Mouse (Mus musculus) CD4-positive, CD25-positive, alpha-beta regulatory T cell (primary cell): ENCODE measurements around the gene Gm19684. TPM values are rescaled to one million over a fixed set of nuclear protein-coding genes. Genes with fewer than 3 reads are reported as not detected.

Experiments used
- polyA plus RNA-seq: library from polyadenylated mRNA; unstranded; fragments of 100-300 nt; shearing (Covaris generic); gene quantifications from one replicate; pipeline ENCODE4 v1.2.1, GENCODE M21; 2017

Gm19684 gene
- 0.91 TPM for polyA plus RNA-seq

DNA sequence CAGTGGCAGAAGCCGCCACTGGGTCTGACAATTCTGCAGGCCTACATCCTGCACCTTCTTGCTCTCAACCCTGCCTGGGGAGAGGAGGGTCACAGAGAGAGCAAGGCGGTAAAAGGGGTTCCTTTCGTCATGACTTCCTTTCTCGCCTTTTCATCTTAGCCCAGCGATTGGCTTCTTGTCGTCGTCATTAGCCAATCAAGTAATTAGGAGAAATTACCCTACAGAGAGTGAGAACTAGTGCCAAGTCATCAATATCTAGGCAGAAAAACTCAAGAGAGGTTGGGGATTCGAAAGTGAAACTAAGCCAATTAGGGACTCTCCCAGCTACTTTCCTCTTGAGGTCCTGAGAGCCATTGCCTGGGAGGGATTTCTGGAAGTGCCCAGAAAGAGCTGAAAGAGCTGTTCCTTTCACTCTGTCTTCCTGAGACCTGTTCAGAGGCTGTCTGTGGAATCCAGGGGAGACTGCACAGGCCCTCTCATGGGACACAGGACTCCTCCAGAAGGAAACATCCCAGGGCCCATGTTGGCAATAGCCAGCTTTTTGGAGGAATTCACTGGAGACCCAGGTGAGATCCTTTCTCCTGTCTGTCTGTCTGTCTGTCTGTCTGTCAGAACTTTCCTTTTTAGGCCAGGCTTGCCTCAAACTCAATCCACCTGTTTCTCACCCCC is at the start of gene Gm19684:
Gm19684 (plus strand) TSS at position 327 of the 669 bp plus-strand sequence.

DNA sequence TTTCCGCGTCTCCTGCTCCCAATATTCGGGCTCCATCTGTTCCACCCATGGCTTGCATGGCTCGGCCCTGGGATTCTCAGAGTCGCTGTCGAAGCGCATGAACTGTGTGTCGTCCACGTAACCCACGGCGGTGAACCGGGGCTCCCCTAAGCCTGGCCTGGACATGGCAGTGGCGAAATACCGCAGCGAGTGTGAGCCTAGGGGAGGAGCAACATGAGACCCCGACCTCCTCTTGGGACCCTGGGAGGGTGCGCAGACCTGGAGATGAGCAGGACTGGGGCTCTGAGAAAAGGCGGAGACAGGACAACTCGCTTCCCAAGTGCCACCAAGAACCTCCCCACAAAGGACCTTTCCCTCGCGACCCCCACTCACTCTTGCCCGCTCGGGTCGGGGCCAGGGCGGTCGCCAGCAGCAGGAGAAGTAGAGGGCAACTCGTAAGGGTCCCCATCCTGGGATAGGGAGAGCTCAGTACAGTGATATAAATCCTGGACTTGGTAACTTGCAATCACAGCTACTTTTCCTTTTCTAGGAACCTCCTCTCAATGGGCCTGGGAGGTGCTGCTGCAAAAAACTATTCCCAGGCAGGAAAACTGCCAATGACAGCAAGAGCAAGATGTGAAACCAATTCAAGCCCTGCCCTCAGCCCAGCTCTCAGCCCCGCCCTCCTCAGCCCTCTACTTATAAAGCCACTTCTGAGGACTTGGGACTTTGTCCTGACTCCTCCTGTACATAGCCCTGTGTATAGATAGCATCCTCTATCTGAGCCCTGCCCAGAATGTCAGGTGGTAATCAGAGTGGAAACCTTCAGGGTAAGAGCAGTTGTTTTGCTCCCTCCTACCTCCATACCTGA is 7.7 kb downstream of the Gm19684 start, which contains the start of gene Gm7030:
Gm7030 (minus strand) TSS at position 458 of the 850 bp plus-strand sequence.

DNA sequence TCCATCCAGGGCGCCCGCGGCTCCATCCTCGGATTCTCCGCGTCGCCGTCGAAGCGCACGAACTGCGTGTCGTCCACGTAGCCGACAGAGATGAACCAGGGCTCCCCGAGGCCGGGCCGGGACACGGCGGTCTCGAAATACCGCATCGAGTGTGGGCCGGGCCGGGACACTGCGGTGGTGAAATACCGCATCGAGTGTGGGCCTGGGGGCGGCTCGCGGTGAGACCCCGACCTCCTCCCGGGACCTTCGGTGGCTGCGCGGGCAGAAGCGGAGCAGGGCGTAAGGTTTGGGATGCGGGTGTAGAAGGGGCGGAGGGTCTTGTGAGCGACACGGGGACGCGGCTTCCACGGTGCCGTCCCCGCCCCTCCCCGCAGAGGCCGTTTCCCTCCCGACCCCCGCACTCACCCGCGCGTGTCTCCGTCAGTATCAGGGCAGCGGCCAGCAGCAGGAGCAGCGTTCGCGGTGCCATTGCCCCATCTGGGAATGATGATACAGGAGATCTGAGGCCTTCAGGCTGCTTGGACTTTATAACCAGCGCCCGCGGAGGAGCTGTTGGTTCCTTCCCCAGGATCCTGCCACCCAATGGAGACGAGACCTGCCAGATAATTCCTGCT is 46.7 kb downstream of the Gm19684 start, which contains the start of gene Gm8909:
Gm8909 (minus strand) TSS at position 499 of the 614 bp plus-strand sequence.

Other genes starting within 250 kb of the Gm19684 start
- gene Dhx16, start 241.9 kb upstream of the Gm19684 start, polyA plus RNA-seq, result 62.8 TPM
- 41.8 TPM for gene 2310061I04Rik, start 224.2 kb upstream of the Gm19684 start, polyA plus RNA-seq
- 19.2 TPM for gene Atat1, start 211.6 kb upstream of the Gm19684 start, polyA plus RNA-seq
- gene Mrps18b, start 205.3 kb upstream of the Gm19684 start, polyA plus RNA-seq, result 80.8 TPM
- gene Ppp1r10, start 205.2 kb upstream of the Gm19684 start, polyA plus RNA-seq, result 56.7 TPM
- gene Abcf1, start 151.9 kb upstream of the Gm19684 start, polyA plus RNA-seq, result 145 TPM
- gene Gnl1, start 141.8 kb upstream of the Gm19684 start, polyA plus RNA-seq, result 70.7 TPM
- gene Prr3, start 141.4 kb upstream of the Gm19684 start, polyA plus RNA-seq, result 38.7 TPM
- gene H2-T24, start 101.1 kb upstream of the Gm19684 start, polyA plus RNA-seq, result 34.1 TPM
- gene H2-T23, start 88.8 kb upstream of the Gm19684 start, polyA plus RNA-seq, result 666 TPM
- 225 TPM for gene H2-T22, start 78.9 kb upstream of the Gm19684 start, polyA plus RNA-seq
- gene Gm6034, start 78.7 kb upstream of the Gm19684 start, polyA plus RNA-seq, result 0.13 TPM
- gene Gm11127, start 63.3 kb upstream of the Gm19684 start, polyA plus RNA-seq, result not detected
- 0.26 TPM for gene Gm7030, start 7.7 kb downstream of the Gm19684 start, polyA plus RNA-seq
- 7.7 TPM for gene Gm8909, start 46.9 kb downstream of the Gm19684 start, polyA plus RNA-seq
- gene H2-T3, start 68.6 kb downstream of the Gm19684 start, polyA plus RNA-seq, result 0.59 TPM
- gene Rpp21, start 136.4 kb downstream of the Gm19684 start, polyA plus RNA-seq, result 168 TPM
- 24.5 TPM for gene Trim39, start 150.6 kb downstream of the Gm19684 start, polyA plus RNA-seq
- gene H2-M10.2, start 164.8 kb downstream of the Gm19684 start, polyA plus RNA-seq, result not detected
- gene H2-M10.1, start 204.5 kb downstream of the Gm19684 start, polyA plus RNA-seq, result not detected
- gene H2-M10.3, start 246.7 kb downstream of the Gm19684 start, polyA plus RNA-seq, result not detected